Mouse (Mus musculus): ENCODE data around the gene Tmem235.

Tmem235 gene

GRCm38 (mm10) chr11:117864805-117865204 is 4.3 kb downstream of the Tmem235 start:
- in situ Hi-C loops (cut with MboI, MseI): loop anchor here (25.0 kb wide), 1 partner anchor 222 kb away; no protein-coding TSS in a partner anchor

DNA sequence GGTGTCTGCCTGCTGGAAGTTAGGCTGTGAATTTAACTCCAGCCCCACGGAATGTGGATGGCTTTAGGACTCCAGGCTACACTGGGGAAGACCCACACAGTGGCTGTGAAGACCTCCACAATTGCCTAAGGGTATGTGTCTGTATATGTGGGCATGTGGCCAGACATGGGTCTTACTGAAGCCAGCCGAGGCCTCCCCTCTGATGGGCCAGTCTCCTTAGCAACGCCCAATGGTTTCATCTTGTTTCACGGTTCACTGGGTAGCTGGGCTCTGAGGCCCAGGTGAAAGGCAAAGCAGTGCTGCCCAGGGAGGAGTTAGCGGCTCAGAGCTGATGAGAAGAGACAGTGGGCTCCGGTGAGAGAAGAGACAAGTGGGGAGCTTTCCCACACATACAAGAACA is 5.4 kb downstream of the Tmem235 start:
- in situ Hi-C loops (cut with MboI, MseI): loop anchor here (25.0 kb wide), 1 partner anchor 221 kb away; no protein-coding TSS in a partner anchor

GRCm38 (mm10) chr11:117870688-117871365 is 10.3 kb downstream of the Tmem235 start:
- in situ Hi-C loops (cut with MboI, MseI): loop anchor here (5.0 to 25.0 kb wide), 3 partner anchors 96 to 216 kb away; no protein-coding TSS in a partner anchor

- in situ Hi-C loops (cut with MboI, MseI): loop anchor here (5.0 to 25.0 kb wide), 3 partner anchors 96 to 216 kb away; no protein-coding TSS in a partner anchor
Measured at GRCm38 (mm10) chr11:117871376-117871775, 10.8 kb downstream of the Tmem235 start.

- in situ Hi-C loops (cut with MboI, MseI): loop anchor here (5.0 to 25.0 kb wide), 3 partner anchors 95 to 215 kb away; no protein-coding TSS in a partner anchor
Measured at GRCm38 (mm10) chr11:117871911-117872584, 11.5 kb downstream of the Tmem235 start.

GRCm38 (mm10) chr11:117872861-117873608 is 12.5 kb downstream of the Tmem235 start, which contains the start of gene Tha1:
TSS of gene Tha1 (minus strand) at chr11:117873481.
- in situ Hi-C loops (cut with MboI, MseI): loop anchor here (5.0 to 25.0 kb wide), 3 partner anchors 94 to 214 kb away; no protein-coding TSS in a partner anchor

DNA sequence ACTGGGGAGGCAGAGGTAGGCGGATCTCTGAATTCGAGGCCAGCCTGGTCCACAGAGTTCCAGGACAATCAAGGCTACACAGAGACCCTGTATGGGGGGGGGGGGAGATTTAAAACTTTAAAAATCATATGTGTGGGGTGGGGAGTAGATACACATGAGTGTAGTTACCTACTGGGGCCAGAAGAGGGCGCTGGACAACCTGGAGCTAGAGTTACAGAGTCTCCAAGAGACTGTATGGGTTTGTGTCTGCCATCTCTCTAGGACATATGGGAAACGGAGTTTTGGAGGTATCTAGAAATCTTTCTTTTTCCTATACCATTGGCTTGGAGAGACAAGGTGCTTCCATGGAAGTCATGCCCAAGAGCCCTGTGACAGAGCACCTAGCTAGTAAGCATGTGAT is 13.9 kb downstream of the Tmem235 start:
- in situ Hi-C loops (cut with MboI, MseI): loop anchor here (5.0 to 25.0 kb wide), 3 partner anchors 93 to 213 kb away; no protein-coding TSS in a partner anchor

DNA sequence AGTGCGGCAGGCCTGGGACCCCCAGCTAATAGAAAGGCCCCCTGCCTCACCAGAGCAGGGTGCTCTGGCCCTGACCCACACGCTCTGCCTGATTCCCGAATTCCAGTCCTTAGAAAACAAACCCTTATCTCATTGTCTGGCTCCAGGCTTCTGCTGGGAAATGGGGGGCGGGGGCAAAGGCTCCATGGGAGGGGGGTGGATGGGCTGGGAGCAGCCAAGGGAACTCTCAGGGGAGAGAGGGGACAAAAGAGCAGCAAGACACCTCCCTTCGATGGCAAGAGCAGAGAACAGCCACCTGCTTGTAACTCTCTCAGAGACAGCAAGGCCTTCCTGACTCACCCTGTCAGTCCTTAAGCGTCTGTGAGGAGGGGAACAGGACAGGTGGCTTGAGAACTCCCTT is 15.1 kb downstream of the Tmem235 start:
- in situ Hi-C loops (cut with MboI, MseI): no loop called here

GRCm38 (mm10) chr11:117877917-117878745 is 17.6 kb downstream of the Tmem235 start:
- in situ Hi-C loops (cut with MboI, MseI): no loop called here

GRCm38 (mm10) chr11:117878892-117879291 is 18.3 kb downstream of the Tmem235 start:
- in situ Hi-C loops (cut with MboI, MseI): no loop called here

- in situ Hi-C loops (cut with MboI, MseI): no loop called here
Measured at GRCm38 (mm10) chr11:117879676-117880075, 19.1 kb downstream of the Tmem235 start.

- in situ Hi-C loops (cut with MboI, MseI): no loop called here
Measured at GRCm38 (mm10) chr11:117880336-117880976, 19.9 kb downstream of the Tmem235 start.

- in situ Hi-C loops (cut with MboI, MseI): no loop called here
Measured at GRCm38 (mm10) chr11:117880977-117881358, 20.4 kb downstream of the Tmem235 start.

DNA sequence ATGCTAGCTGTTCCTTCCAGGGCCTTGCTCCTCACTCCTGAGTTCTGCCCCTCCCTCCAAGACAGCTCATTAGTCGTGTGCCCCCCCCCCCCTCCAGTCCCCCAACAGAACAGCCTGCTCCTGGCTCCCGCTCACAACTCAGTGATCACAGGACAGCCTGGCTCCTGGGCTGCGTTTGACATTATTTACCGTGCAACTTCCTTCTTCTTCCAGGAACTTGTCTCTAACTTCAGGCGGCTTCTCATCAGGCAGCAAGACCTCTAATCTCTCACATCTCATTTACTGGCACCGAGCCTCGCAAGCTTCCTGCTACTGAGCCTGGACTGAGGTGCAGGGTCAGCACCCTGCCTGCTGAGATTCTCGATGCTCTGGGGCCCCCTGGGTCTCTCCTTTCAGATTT is 21.2 kb downstream of the Tmem235 start:
- in situ Hi-C loops (cut with MboI, MseI): no loop called here

GRCm38 (mm10) chr11:117882208-117882607 is 21.7 kb downstream of the Tmem235 start:
- in situ Hi-C loops (cut with MboI, MseI): no loop called here

- in situ Hi-C loops (cut with MboI, MseI): no loop called here
Measured at GRCm38 (mm10) chr11:117886000-117886399, 25.4 kb downstream of the Tmem235 start.

GRCm38 (mm10) chr11:117888168-117888852 is 27.8 kb downstream of the Tmem235 start:
- in situ Hi-C loops (cut with MboI, MseI): no loop called here

DNA sequence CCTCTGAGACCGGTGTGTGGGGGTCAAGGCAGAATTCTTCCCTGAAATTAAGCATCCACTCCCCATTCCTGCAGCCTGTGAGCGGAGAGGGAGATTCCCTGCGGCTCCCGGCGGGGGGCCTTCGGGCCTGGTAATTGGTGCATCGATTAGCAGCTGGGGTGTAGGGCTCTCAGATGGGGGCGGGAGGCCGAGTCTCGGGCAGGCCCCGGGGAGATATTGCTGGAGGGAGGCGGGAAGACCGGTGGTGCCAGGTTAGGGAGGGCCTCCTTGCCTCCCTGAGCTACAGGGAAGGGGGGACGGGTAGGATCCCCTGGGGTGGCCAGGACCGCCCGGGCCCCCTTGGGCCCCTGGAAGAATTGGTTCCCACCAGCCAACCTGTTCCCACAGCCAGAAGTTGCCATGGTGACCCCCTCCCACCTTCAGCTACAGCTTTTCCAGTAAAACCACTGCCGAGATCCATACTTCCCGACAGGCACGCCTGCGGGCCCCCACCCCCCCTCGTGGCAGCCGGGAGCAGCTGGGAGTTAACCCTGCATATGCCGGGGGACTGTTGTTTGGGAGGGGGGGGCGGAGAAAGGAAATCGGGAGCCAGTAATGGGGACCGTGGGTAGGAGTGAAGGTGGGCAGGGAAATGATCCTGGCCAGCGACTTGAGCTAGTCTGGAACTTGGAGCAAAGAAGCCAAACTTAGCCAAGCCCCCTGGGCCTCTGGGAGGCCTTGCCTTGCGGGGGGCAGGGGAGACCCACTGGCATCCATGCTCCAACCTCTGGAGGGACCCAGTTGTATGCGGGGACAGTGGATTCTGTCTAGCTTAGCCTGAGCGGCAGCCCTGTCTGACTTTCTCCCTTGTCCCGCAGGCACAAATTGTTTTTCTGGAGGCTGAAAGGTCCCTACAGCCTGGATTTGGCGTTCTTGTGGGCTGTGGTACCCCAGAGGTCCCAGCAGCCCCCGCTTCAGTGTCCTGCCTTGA is 28.6 kb downstream of the Tmem235 start:
- in situ Hi-C loops (cut with MboI, MseI): no loop called here

- in situ Hi-C loops (cut with MboI, MseI): no loop called here
Measured at GRCm38 (mm10) chr11:117889887-117890340, 29.4 kb downstream of the Tmem235 start.
